Mouse (Mus musculus): Measurements from ENCODE around the gene Gm21750. TPM values are rescaled to one million over a fixed set of nuclear protein-coding genes. Genes with fewer than 3 reads are reported as not detected.

The Gm21750 gene
- polyA plus RNA-seq, 1 experiment: not detected

DNA sequence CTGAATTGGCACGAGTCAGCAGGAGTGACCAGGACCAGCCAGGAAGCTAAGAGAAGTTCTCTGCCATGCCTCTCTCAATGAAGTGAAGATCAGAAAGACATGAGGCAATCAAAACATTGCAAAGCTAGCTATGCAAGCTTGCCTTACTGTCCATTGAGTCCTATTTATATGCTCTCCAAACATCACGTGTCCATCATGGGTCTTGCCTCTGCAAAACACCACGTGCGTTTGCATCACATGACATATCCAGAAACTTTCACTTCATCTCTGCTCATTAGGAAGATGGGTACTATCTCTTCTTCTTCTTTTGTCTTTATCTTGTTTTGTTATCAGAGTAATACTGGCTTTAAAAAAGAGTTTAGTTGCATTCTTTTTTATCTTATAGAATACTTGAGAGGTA lies 10.8 kb upstream of the Gm21750 start:
- no peak overlapping the region for H3K4me3 ChIP-seq (replicated peaks; ENCODE audit: control insufficient read depth, low read depth, low read length)
- 81% methylated on average over 4 of the region's 4 CpGs for WGBS
- no peak for TF ChIP-seq POLR2A (IDR thresholded peaks at IDR 0.05; ENCODE audit: borderline replicate concordance, control insufficient read depth, low read depth, low read length)
- no peak overlapping the region for H3K27ac ChIP-seq (ENCODE audit: control insufficient read depth, insufficient read depth, low read depth, low read length, poor library complexity)
- H3K4me1 ChIP-seq (ENCODE audit: control insufficient read depth, insufficient read depth, low read length): no peaks in the 10 kb centered on the region

DNA sequence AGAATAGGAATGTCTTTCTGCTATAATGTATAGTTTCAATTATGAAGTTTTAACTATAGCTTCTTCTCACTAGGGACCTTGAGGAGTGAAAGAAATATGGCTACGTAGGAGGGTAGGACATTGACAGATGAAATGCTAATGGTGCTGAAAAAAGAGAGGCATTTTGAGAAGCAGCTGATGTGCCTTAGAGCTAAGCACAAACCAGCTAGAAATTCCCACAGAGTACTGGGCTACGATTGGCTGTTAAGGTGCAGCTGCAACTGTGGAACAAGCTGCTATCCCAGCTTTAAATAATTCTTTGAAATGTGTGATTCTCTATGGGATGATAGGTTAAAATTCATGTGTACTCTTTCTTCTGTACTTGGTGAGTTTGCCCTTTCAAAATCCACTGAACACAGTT lies 9.1 kb downstream of the Gm21750 start:
- Histone ChIP-seq H3K4me1 (ENCODE audit: control insufficient read depth, insufficient read depth, low read length) (no peaks in the 10 kb centered on the region), H3K4me3 (replicated peaks; ENCODE audit: control insufficient read depth, low read depth, low read length) (no peak overlapping the region), H3K27ac (ENCODE audit: control insufficient read depth, insufficient read depth, low read depth, low read length, poor library complexity) (no peak overlapping the region)
- TF ChIP-seq CTCF (IDR thresholded peaks at IDR 0.05; ENCODE audit: control insufficient read depth, insufficient read depth, low read length) (no peak), POLR2A (IDR thresholded peaks at IDR 0.05; ENCODE audit: borderline replicate concordance, control insufficient read depth, low read depth, low read length) (no peak)
- 75% methylated on average over 2 of the region's 2 CpGs for WGBS

DNA sequence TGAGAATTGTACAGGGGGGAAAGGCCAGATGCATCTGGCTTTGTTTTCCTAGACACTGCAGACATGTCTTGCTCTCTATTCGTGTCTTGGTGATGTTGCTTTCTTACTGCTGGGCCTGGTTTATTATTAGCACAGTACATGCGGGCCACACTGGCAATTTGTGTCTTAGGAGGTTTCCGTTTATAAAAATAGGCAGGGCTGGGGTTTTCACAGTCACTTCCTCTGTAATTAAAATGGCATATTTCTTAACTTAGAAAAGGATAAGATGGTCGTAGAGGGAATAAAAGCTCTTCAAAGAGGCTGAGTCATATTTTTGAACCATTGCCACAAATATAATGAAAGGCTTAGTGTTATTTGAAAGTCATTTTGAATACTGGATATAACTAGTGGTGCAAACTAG lies 26.7 kb downstream of the Gm21750 start:
- Histone ChIP-seq H3K27ac (ENCODE audit: control insufficient read depth, insufficient read depth, low read depth, low read length, poor library complexity) (no peak overlapping the region), H3K4me1 (ENCODE audit: control insufficient read depth, insufficient read depth, low read length) (no peaks in the 10 kb centered on the region), H3K4me3 (replicated peaks; ENCODE audit: control insufficient read depth, low read depth, low read length) (no peak overlapping the region)
- 5% methylated on average over 4 of the region's 4 CpGs for WGBS
- TF ChIP-seq POLR2A (IDR thresholded peaks at IDR 0.05; ENCODE audit: borderline replicate concordance, control insufficient read depth, low read depth, low read length): no peak
- no peak for TF ChIP-seq CTCF (IDR thresholded peaks at IDR 0.05; ENCODE audit: control insufficient read depth, insufficient read depth, low read length)

DNA sequence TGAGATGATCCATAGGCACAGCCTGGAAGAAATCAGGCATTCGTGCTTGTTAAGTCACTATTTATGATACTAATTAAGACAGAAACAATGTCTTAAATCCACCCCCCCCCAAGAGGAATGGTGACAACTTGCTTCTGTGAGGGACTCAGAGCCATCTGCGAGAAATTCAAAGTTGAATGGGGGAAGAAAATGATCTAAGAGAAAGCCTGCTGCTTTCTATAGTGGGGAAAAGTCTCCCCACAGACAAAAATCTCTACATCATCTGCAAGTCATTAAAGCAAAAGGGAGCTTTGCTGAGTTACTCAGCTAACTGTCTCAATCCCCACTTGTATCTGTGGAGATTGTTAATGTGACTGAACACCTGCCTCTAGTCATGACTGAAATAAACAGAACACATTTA lies 27.4 kb downstream of the Gm21750 start:
- H3K27ac ChIP-seq (ENCODE audit: control insufficient read depth, insufficient read depth, low read depth, low read length, poor library complexity): no peak overlapping the region
- no peak for TF ChIP-seq CTCF (IDR thresholded peaks at IDR 0.05; ENCODE audit: control insufficient read depth, insufficient read depth, low read length)
- TF ChIP-seq POLR2A (IDR thresholded peaks at IDR 0.05; ENCODE audit: borderline replicate concordance, control insufficient read depth, low read depth, low read length): no peak
- no peaks in the 10 kb centered on the region for H3K4me1 ChIP-seq (ENCODE audit: control insufficient read depth, insufficient read depth, low read length)
- 73% methylated on average over 2 of the region's 2 CpGs for WGBS
- H3K4me3 ChIP-seq (replicated peaks; ENCODE audit: control insufficient read depth, low read depth, low read length): no peak overlapping the region

DNA sequence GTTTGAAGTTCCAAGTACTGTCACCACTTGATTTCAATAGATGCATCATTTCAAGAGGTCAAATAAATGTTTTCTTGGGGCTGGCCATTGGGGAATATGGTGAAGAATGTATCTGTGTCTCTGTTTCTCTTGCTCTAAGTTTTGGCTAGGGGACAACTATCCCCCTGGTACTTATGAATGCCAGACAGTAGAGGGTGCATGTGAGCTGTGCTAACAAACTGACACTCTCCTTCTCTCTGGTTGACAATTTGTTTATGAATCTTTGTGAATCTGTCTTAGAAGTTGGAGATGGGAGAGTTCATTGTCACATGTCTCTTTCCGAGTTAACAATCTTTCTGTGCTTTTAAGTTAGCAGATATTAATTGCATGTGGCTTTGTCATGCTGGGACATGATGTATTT lies 39.2 kb downstream of the Gm21750 start:
- WGBS: 50% methylated on average over 1 of the region's 1 CpGs

DNA sequence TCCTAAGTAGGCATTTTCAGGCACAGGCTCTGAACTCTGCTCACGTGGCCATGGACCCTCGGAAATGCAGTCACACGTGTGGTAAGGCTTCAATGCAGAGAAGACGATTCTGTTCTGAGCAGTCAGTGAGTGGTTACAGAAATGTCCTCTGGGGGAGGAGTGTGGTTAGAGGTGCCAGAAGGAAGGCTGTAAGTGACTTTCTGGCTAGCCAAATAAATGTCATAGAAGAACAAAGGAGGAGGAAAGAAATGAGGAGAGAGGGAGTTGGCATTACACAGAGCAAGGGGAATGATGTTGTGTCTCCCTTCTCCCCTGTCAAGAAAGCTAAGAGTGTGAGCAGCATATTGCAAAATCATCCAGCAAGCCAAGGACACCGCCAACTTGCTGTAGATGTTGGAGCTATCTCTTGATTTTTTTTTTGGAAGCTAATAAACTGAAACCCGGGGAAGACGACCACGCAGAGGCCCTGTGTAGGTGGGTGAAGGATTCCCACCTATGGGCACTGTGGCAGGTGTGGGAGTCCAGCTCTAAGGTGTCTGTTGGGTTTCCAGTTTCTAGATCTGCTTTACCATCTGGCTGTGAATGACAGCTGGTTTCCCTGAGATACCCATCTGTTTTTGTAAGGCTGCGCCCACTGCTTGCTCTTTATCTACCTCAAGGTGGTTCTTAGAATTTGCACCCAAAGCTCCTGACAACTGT lies 48.5 kb downstream of the Gm21750 start:
- TF ChIP-seq CTCF (IDR thresholded peaks at IDR 0.05; ENCODE audit: control insufficient read depth, insufficient read depth, low read length) (no peak), POLR2A (IDR thresholded peaks at IDR 0.05; ENCODE audit: borderline replicate concordance, control insufficient read depth, low read depth, low read length) (no peak)
- H3K4me3 ChIP-seq (replicated peaks; ENCODE audit: control insufficient read depth, low read depth, low read length): no peak overlapping the region
- no peak overlapping the region for H3K27ac ChIP-seq (ENCODE audit: control insufficient read depth, insufficient read depth, low read depth, low read length, poor library complexity)
- WGBS: 78% methylated on average over 9 of the region's 9 CpGs
- H3K4me1 ChIP-seq (ENCODE audit: control insufficient read depth, insufficient read depth, low read length): no peaks in the 10 kb centered on the region

More for the DNA sequence above, 39.2 kb downstream of the Gm21750 start:
- no peaks in the 10 kb centered on the region for H3K4me1 ChIP-seq (ENCODE audit: control insufficient read depth, insufficient read depth, low read length)
- no peak overlapping the region for H3K27ac ChIP-seq (ENCODE audit: control insufficient read depth, insufficient read depth, low read depth, low read length, poor library complexity)
- H3K4me3 ChIP-seq (replicated peaks; ENCODE audit: control insufficient read depth, low read depth, low read length): no peak overlapping the region
- no peak for TF ChIP-seq POLR2A (IDR thresholded peaks at IDR 0.05; ENCODE audit: borderline replicate concordance, control insufficient read depth, low read depth, low read length)
- TF ChIP-seq CTCF (IDR thresholded peaks at IDR 0.05; ENCODE audit: control insufficient read depth, insufficient read depth, low read length): no peak

Other genes starting within 250 kb of the Gm21750 start
- 19.8 and 38.1 TPM in 2 replicates for gene Med4, start 151.2 kb upstream of the Gm21750 start, polyA plus RNA-seq (2011; ENCODE audit: insufficient read depth, insufficient read length, low replicate concordance, missing spikeins)
- 24.3 and 29.9 TPM in 2 replicates for gene Sucla2, start 135.9 kb upstream of the Gm21750 start, polyA plus RNA-seq (2011; ENCODE audit: insufficient read depth, insufficient read length, low replicate concordance, missing spikeins)
- 2.4 and 2.6 TPM in 2 replicates for gene Nudt15, start 113.0 kb upstream of the Gm21750 start, polyA plus RNA-seq (2011; ENCODE audit: insufficient read depth, insufficient read length, low replicate concordance, missing spikeins)